Mouse (Mus musculus) MEL (cell line): ENCODE results near the gene Gadd45gip1. TPM values are rescaled to one million over a fixed set of nuclear protein-coding genes. Genes with fewer than 3 reads are reported as not detected.

Source experiments
- DNase-seq: peaks from one replicate; pipeline ENCODE4 v3.0.0; 2011; ENCODE audit warnings: low read depth, low spot score
- H3K27ac ChIP-seq: 2 replicates; pipeline ENCODE4 v1.5.1; 2012; ENCODE audit warnings: low read depth, mild to moderate bottlenecking, control low read depth, low read length, moderate library complexity; ENCODE audit not compliant: control insufficient read depth
- H3K27me3 ChIP-seq, 2 experiments: fragments of 150-350 bp in 1 of 2; sonication (generic) in 1 of 2; 2 replicates each; pipeline ENCODE4 v1.6.1; 2012; ENCODE audit warnings: low read length in 2 of 2, mild to moderate bottlenecking in 2 of 2, improper control_type of control experiment in 1 of 2, moderate library complexity in 1 of 2; ENCODE audit not compliant: insufficient read depth in 2 of 2, control insufficient read depth in 1 of 2
- H3K36me3 ChIP-seq, 2 experiments: 2 replicates each; pipeline ENCODE4 v1.6.1; 2012 to 2014; ENCODE audit warnings: low read length in 2 of 2, improper control_type of control experiment in 1 of 2, inconsistent platforms in 1 of 2, mild to moderate bottlenecking in 1 of 2; ENCODE audit not compliant: insufficient read depth in 2 of 2, control insufficient read depth in 1 of 2
- H3K4me1 ChIP-seq, 2 experiments: fragments of 150-350 bp in 1 of 2; sonication (generic) in 1 of 2; 2 replicates each; pipeline ENCODE4 v1.6.1; 2012; ENCODE audit warnings: low read length in 2 of 2, improper control_type of control experiment in 1 of 2, mild to moderate bottlenecking in 1 of 2; ENCODE audit not compliant: insufficient read depth in 2 of 2, control insufficient read depth in 1 of 2
- H3K4me3 ChIP-seq, 2 experiments: fragments of 150-350 bp in 1 of 2; sonication (generic) in 1 of 2; 2 replicates each; pipeline ENCODE4 v1.5.1; 2012; ENCODE audit warnings: low read depth in 2 of 2, low read length in 2 of 2, mild to moderate bottlenecking in 2 of 2, moderate library complexity in 2 of 2, control low read depth in 1 of 2, improper control_type of control experiment in 1 of 2; ENCODE audit not compliant: control insufficient read depth in 1 of 2, insufficient read depth in 1 of 2
- H3K79me2 ChIP-seq: 2 replicates; pipeline ENCODE4 v1.6.1; 2012; ENCODE audit warnings: mild to moderate bottlenecking, low read length, moderate library complexity; ENCODE audit not compliant: control insufficient read depth, poor library complexity, insufficient read depth
- H3K9ac ChIP-seq: 2 replicates; pipeline ENCODE4 v1.6.1; 2012; ENCODE audit warnings: low read depth, mild to moderate bottlenecking, control low read depth, low read length, moderate library complexity; ENCODE audit not compliant: control insufficient read depth, poor library complexity, severe bottlenecking
- H3K9me3 ChIP-seq: fragments of 150-350 bp; sonication (generic); replicated peaks from 2 replicates; pipeline ENCODE4 v1.6.1; 2012; ENCODE audit warnings: mild to moderate bottlenecking, low read length, improper control_type of control experiment, moderate library complexity; ENCODE audit not compliant: insufficient read depth
- CHD1 ChIP-seq: IDR thresholded peaks from 2 replicates; pipeline ENCODE4 v1.6.1; 2012; ENCODE audit warnings: low read depth, mild to moderate bottlenecking, inconsistent platforms, low read length, improper control_type of control experiment
- CHD2 ChIP-seq: IDR thresholded peaks from 2 replicates; pipeline ENCODE4 v1.6.1; 2011; ENCODE audit warnings: low read length, improper control_type of control experiment
- CTCF ChIP-seq, 3 experiments: IDR thresholded peaks in 2 of 3; conservative IDR thresholded peaks in 1 of 3; 2 replicates each; pipeline ENCODE4 v1.5.1; 2011 to 2012; ENCODE audit warnings: low read length in 3 of 3, low read depth in 2 of 3, mild to moderate bottlenecking in 2 of 3, improper control_type of control experiment in 1 of 3, inconsistent platforms in 1 of 3, mixed read lengths in 1 of 3, moderate library complexity in 1 of 3; ENCODE audit not compliant: control insufficient read depth in 1 of 3, insufficient read depth in 1 of 3, poor library complexity in 1 of 3, severe bottlenecking in 1 of 3
- E2F4 ChIP-seq: IDR thresholded peaks from 2 replicates; pipeline ENCODE4 v1.6.1; 2011; ENCODE audit warnings: low read depth, low read length, improper control_type of control experiment, borderline replicate concordance
- ELF1 ChIP-seq: IDR thresholded peaks from 2 replicates; pipeline ENCODE4 v1.6.1; 2014; ENCODE audit warnings: low read depth, mild to moderate bottlenecking, inconsistent platforms, low read length, improper control_type of control experiment, moderate library complexity
- ETS1 ChIP-seq: IDR thresholded peaks from 2 replicates; pipeline ENCODE4 v1.6.1; 2012; ENCODE audit warnings: low read depth, mild to moderate bottlenecking, inconsistent platforms, low read length, improper control_type of control experiment, moderate library complexity
- GATA1 ChIP-seq: IDR thresholded peaks from 2 replicates; pipeline ENCODE4 v1.6.1; 2011; ENCODE audit warnings: low read depth, low read length, improper control_type of control experiment
- HCFC1 ChIP-seq: IDR thresholded peaks from 2 replicates; pipeline ENCODE4 v1.6.1; 2012; ENCODE audit warnings: low read depth, mild to moderate bottlenecking, inconsistent platforms, low read length, improper control_type of control experiment, moderate library complexity
- JUND ChIP-seq: IDR thresholded peaks from 2 replicates; pipeline ENCODE4 v1.6.1; 2011; ENCODE audit warnings: low read depth, mild to moderate bottlenecking, improper control_type of control experiment, low read length
- KAT2A ChIP-seq: conservative IDR thresholded peaks from 2 replicates; pipeline ENCODE4 v1.6.1; 2012; ENCODE audit warnings: low read depth, low read length, improper control_type of control experiment, inconsistent platforms
- MAFK ChIP-seq: IDR thresholded peaks from 2 replicates; pipeline ENCODE4 v1.6.1; 2011; ENCODE audit warnings: low read depth, mild to moderate bottlenecking, low read length, improper control_type of control experiment, borderline replicate concordance
- MYB ChIP-seq: IDR thresholded peaks from 2 replicates; pipeline ENCODE4 v1.6.1; 2011; ENCODE audit warnings: mild to moderate bottlenecking, low read depth, low read length, improper control_type of control experiment
- NRF1 ChIP-seq: IDR thresholded peaks from 2 replicates; pipeline ENCODE4 v1.6.1; 2014; ENCODE audit warnings: low read depth, mild to moderate bottlenecking, inconsistent platforms, low read length, improper control_type of control experiment, moderate library complexity; ENCODE audit not compliant: poor library complexity, insufficient read depth, severe bottlenecking
- POLR2A ChIP-seq, 2 experiments: IDR thresholded peaks; 2 replicates each; pipeline ENCODE4 v1.6.1; 2011 to 2012; ENCODE audit warnings: low read length in 2 of 2, mild to moderate bottlenecking in 2 of 2, control low read depth in 1 of 2, improper control_type of control experiment in 1 of 2, low read depth in 1 of 2, moderate library complexity in 1 of 2; ENCODE audit not compliant: control insufficient read depth in 1 of 2, insufficient read depth in 1 of 2, poor library complexity in 1 of 2
- POLR2AphosphoS5 ChIP-seq: IDR thresholded peaks from 2 replicates; pipeline ENCODE4 v1.6.1; 2012; ENCODE audit warnings: low read depth, borderline replicate concordance, mild to moderate bottlenecking, inconsistent platforms, low read length, moderate library complexity, mixed read lengths
- RAD21 ChIP-seq: IDR thresholded peaks from 2 replicates; pipeline ENCODE4 v1.6.1; 2011; ENCODE audit warnings: mild to moderate bottlenecking, low read depth, low read length, improper control_type of control experiment
- SMC3 ChIP-seq: IDR thresholded peaks from 2 replicates; pipeline ENCODE4 v1.6.1; 2011; ENCODE audit warnings: low read depth, low read length, improper control_type of control experiment
- TAL1 ChIP-seq: IDR thresholded peaks from 2 replicates; pipeline ENCODE4 v1.6.1; 2012; ENCODE audit warnings: mild to moderate bottlenecking, inconsistent platforms, low read length, moderate library complexity, mixed read lengths
- TBP ChIP-seq: IDR thresholded peaks from 2 replicates; pipeline ENCODE4 v1.8.0; 2011; ENCODE audit warnings: low read depth, low read length, improper control_type of control experiment
- TCF12 ChIP-seq: IDR thresholded peaks from 2 replicates; pipeline ENCODE4 v1.6.1; 2014; ENCODE audit warnings: low read depth, mild to moderate bottlenecking, inconsistent platforms, low read length, improper control_type of control experiment, moderate library complexity
- USF2 ChIP-seq, 2 experiments: IDR thresholded peaks; 2 replicates each; pipeline ENCODE4 v1.6.1; 2011 to 2012; ENCODE audit warnings: improper control_type of control experiment in 2 of 2, low read length in 2 of 2, borderline replicate concordance in 1 of 2, inconsistent platforms in 1 of 2, low read depth in 1 of 2, mild to moderate bottlenecking in 1 of 2; ENCODE audit not compliant: insufficient read depth in 1 of 2
- ZC3H11A ChIP-seq: IDR thresholded peaks from 2 replicates; pipeline ENCODE4 v1.6.1; 2012; ENCODE audit warnings: low read depth, mild to moderate bottlenecking, inconsistent platforms, low read length, improper control_type of control experiment
- ZKSCAN1 ChIP-seq: IDR thresholded peaks from 2 replicates; pipeline ENCODE4 v1.6.1; 2012; ENCODE audit warnings: low read depth, mild to moderate bottlenecking, inconsistent platforms, low read length, improper control_type of control experiment, moderate library complexity
- ZMIZ1 ChIP-seq: IDR thresholded peaks from 2 replicates; pipeline ENCODE4 v1.6.1; 2012; ENCODE audit warnings: low read depth, mild to moderate bottlenecking, inconsistent platforms, low read length, improper control_type of control experiment, moderate library complexity
- polyA plus RNA-seq, 2 experiments: library from polyadenylated mRNA; stranded (reverse) in 1 of 2; unstranded in 1 of 2; fragments of >175 nt in 1 of 2; fragments of >200 nt in 1 of 2; gene quantifications; 2 replicates each; pipeline versions ENCODE4 v1.2.1 to v1.2.4; 2012; ENCODE audit warnings: low replicate concordance in 2 of 2, low read depth in 1 of 2; ENCODE audit not compliant: insufficient read length in 2 of 2, insufficient read depth in 1 of 2, missing spikeins in 1 of 2
- total RNA-seq: library from RNA; depleted of rRNA; stranded (reverse); fragments of 300-350 nt; gene quantifications from 2 replicates; pipeline ENCODE4 v1.2.3, GENCODE M21; 2012

The Gadd45gip1 gene
- total and polyA plus RNA-seq, 3 experiments = 51.8 to 62.9 TPM; not detected in 1

- Histone ChIP-seq H3K4me3 (peak overlapping the region; percentile 91 to 96), H3K27ac (peak overlapping the region; percentile 87), H3K27me3 (no peaks in the 10 kb centered on the region), H3K79me2 (peaks cover 18% of the 10 kb centered on the region), H3K9me3 (no peaks in the 10 kb centered on the region), H3K36me3 (peaks cover 8 to 33% of the 10 kb centered on the region in 2 experiments), H3K9ac (peak overlapping the region; percentile 98)
- peak; percentile 51 for DNase-seq
- TF ChIP-seq ZC3H11A = no peak
- 0 out of 2 replicates have a peak, but pooled peaks have one; percentile 20 for TF ChIP-seq CHD1
- TF ChIP-seq, all 39 proteins: peak for 1
- peaks cover 2 to 12% of the 10 kb centered on the region in 2 experiments for H3K4me1 ChIP-seq
Measured at GRCm38 (mm10) chr8:84839411-84839810, 8.1 kb downstream of the Gadd45gip1 start.

GRCm38 (mm10) chr8:84839875-84840247, 8.5 kb downstream of the Gadd45gip1 start:
- peaks cover 22% of the 10 kb centered on the region for H3K79me2 ChIP-seq
- H3K9ac ChIP-seq = peak overlapping the region; percentile 98
- H3K27me3 ChIP-seq = no peaks in the 10 kb centered on the region
- H3K9me3 ChIP-seq = no peaks in the 10 kb centered on the region
- H3K4me3 ChIP-seq = peak overlapping the region; percentile 91 to 96
- no peak for DNase-seq
- peak overlapping the region; percentile 87 for H3K27ac ChIP-seq
- H3K4me1 ChIP-seq = peaks cover 2 to 16% of the 10 kb centered on the region in 2 experiments
- TF ChIP-seq ZMIZ1 = no peak
- TF ChIP-seq MAFK = peak; percentile 94
- peaks cover 8 to 34% of the 10 kb centered on the region in 2 experiments for H3K36me3 ChIP-seq

- Histone ChIP-seq H3K36me3 (peaks cover 13 to 38% of the 10 kb centered on the region in 2 experiments), H3K4me3 (peak within 1 kb of the TSS; percentile 91 to 96), H3K9me3 (no peaks in the 10 kb centered on the region), H3K27ac (peak within 1 kb of the TSS; percentile 87), H3K9ac (peak within 1 kb of the TSS; percentile 98), H3K4me1 (peaks cover 2 to 18% of the 10 kb centered on the region in 2 experiments), H3K79me2 (peaks cover 28% of the 10 kb centered on the region), H3K27me3 (no peaks in the 10 kb centered on the region)
- DNase-seq = peak; percentile 98
- TF ChIP-seq TBP = peak; percentile 63
- TF ChIP-seq JUND = peak; percentile 77; the same call in 1 of the 2 replicates
- no peak for TF ChIP-seq GATA1
- no peak for TF ChIP-seq ZC3H11A
- no peak for TF ChIP-seq E2F4
- peak; percentile 59; the same call in 1 of the 2 replicates for TF ChIP-seq TCF12
- TF ChIP-seq HCFC1 = peak; percentile 92
- TF ChIP-seq SMC3 = peak; percentile 27; the same call in 1 of the 2 replicates
- TF ChIP-seq ETS1 = peak; percentile 93
- peak; percentile 83 to 93 for TF ChIP-seq POLR2A (IDR thresholded peaks at IDR 0.05; ENCODE audit: control insufficient read depth in 1 of 2, insufficient read depth in 1 of 2, low read depth in 1 of 2, low read length in 2 of 2, poor library complexity in 1 of 2)
- TF ChIP-seq POLR2AphosphoS5 = peak; percentile 88
- peak; percentile 30; the same call in 1 of the 2 replicates for TF ChIP-seq MYB
- peak; percentile 76 for TF ChIP-seq ELF1
- peak; percentile 80 for TF ChIP-seq CHD2
- no peak for TF ChIP-seq USF2 (IDR thresholded peaks at IDR 0.05; ENCODE audit: borderline replicate concordance in 1 of 2, insufficient read depth in 1 of 2, low read depth in 1 of 2, low read length in 2 of 2)
- TF ChIP-seq ZKSCAN1 = no peak
- TF ChIP-seq RAD21 = no peak
- peak; percentile 76; the same call in 1 of the 2 replicates for TF ChIP-seq KAT2A
- peak; percentile 97 for TF ChIP-seq NRF1
- TF ChIP-seq CTCF (IDR thresholded peaks at IDR 0.05 in 2 of 3, conservative IDR thresholded peaks at IDR 0.05 in 1 of 3; ENCODE audit: control insufficient read depth in 1 of 3, insufficient read depth in 1 of 3, low read depth in 2 of 3, low read length in 3 of 3, poor library complexity in 1 of 3, severe bottlenecking in 1 of 3) = no peak
- TF ChIP-seq TAL1 = no peak
Measured at GRCm38 (mm10) chr8:84840248-84840999, 9.1 kb downstream of the Gadd45gip1 start, which contains the start of gene Rad23a. Gene Rad23a (minus strand): TSS chr8:84840665.
